Mouse (Mus musculus) natural killer cell, adult 2 months (primary cell): Measurements from ENCODE around the gene Lysmd2.
"Not testable (repeated sequence)": the region's sequence is repeated elsewhere in the genome, so short reads cannot be mapped to it uniquely, and the experiment has no call there.

ENCODE experiments used
- DNase-seq, 2 experiments: peaks; one replicate each; pipeline ENCODE4 v3.0.0; 2022; ENCODE audit warnings: low spot score in 2 of 2

Gene Lysmd2

GRCm38 (mm10) chr9:75625556-75626307, at the start of gene Lysmd2:
Lysmd2 (plus strand) TSS chr9:75625741.
- DNase-seq: no peak

- no peak for DNase-seq
Measured at GRCm38 (mm10) chr9:75579321-75579720, 46.2 kb upstream of the Lysmd2 start.

DNA sequence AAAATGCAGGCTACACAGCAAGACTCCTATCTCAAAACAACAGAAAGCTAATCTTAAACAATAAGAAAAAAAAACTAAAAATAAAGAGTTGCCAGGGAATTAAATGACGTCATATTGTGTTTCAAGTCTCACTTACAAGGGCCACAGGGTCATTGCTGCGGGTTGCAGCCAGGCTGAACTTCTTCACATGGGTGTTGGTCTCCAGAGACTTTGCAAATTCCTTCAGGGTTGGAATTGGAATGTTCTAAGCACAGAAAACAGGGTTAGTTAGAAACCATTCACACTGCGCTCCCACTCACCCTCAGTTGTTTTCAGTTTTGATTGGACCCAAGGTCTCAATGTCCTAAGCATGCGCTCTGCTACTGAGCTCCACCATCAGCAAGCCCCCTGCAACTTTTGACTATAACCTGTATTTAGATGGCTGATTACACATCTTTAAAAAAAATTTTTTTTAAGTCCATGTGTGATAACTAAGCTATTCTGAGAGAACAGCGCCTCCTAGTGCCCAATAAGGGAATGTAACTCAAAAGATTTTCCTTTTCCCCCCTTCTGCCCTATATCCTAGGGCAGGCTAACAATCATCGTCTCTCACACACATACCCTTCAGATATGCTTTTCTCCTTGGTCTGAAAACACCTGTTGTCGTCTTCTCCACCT, 43.7 kb upstream of the Lysmd2 start:
- DNase-seq: peak in 1 of 2 experiments; percentile 19

GRCm38 (mm10) chr9:75589850-75590790, 35.4 kb upstream of the Lysmd2 start:
- no peak for DNase-seq

DNA sequence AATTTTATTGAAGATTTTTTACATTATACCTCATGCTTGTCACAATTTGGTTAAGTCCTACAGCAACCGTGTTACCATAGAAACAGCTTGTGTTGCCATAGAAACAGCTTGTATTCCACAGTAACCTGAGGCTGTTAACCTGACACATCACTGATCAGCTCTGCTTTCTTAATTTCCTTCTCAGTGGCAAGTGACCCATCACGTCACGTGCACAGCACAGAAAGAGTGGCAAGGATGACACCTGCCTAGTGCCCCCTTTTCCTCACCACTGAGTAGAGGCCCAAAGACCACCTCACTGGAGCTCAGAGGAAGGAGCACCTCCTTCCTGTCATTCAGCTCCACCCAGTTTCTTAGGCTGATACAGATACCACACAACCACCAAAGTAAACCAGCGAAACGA, 32.1 kb upstream of the Lysmd2 start:
- DNase-seq: no peak

- no peak for DNase-seq
Measured at GRCm38 (mm10) chr9:75597036-75597435, 28.5 kb upstream of the Lysmd2 start.

DNA sequence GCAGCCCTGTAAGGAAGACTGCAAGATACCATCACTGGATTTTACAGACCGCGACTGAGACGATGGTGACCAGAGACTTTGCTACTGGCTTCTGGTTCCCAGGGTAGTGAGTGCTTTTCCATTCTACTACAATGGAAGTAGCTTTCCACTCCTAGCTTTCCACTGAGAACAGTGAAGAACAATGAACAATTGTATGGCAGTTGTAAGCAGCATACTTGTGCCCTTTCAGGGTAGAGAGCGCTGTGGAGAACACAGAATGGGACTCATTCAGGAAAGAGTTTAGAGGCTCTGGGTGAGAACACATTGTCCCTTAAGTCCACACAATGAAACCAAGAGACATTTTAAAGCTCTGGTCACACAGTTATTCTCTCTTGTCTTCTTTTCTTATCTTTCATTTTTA, 27.9 kb upstream of the Lysmd2 start:
- no peak for DNase-seq

- no peak for DNase-seq
Measured at GRCm38 (mm10) chr9:75599191-75599841, 26.2 kb upstream of the Lysmd2 start.

GRCm38 (mm10) chr9:75600166-75600934, 25.2 kb upstream of the Lysmd2 start:
- DNase-seq: no peak

DNA sequence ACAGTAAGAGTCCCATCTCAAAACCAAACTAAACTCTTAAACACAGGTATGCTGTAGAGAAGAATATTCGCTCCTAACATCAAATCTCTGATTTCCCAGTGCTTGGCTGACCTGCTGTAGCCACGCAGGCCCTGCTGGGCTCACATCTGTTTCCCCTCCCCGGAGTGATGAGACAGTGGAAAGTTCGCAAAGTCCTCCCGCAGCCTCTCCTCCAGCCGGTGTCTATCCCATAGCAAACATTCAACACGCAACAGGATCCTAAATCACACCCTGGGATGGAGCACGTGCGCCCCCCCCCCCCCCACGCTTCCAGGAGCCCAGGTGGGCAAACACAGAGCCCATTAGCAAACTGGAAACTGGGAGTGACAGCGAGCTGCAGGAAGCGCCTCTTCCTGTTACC, 24.0 kb upstream of the Lysmd2 start:
- DNase-seq: no peak

DNA sequence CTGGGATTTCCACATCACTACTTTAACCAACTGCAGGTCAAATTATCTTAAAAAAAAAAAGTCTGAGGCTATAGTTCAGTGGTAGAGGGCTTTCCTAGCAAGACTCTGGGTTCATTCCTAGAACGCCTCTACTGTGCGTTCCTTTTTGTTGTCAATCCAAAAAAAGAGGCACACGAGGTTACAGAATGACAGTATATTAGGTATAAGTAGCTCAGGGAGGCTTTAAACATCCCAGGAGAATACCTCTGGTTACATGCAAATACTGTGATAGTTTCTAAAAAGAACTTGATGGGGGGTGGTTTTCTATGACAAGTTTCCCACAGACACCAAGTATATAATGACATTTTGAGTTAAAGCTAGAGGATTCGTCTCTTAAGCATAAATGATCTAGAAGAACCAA, 18.0 kb upstream of the Lysmd2 start:
- DNase-seq: no peak

DNA sequence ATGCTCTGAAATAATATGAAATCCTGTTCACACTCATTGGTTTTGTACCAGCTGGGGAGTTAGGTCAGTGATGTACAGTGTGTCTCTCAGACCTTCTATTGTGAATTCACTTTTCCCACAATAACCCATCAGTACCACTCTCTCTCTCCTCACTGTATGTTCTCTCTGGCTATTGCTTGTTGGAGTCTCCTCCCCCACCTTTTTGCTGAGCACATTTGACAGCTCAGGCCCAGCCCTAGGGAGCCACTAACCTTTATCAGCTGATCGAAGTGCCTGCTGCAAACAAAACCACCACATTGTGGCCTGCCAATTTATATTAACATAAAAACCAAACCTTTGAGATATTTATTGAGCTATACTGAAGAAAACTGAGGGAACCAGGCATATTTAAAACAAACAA, 16.0 kb upstream of the Lysmd2 start:
- DNase-seq: no peak

DNA sequence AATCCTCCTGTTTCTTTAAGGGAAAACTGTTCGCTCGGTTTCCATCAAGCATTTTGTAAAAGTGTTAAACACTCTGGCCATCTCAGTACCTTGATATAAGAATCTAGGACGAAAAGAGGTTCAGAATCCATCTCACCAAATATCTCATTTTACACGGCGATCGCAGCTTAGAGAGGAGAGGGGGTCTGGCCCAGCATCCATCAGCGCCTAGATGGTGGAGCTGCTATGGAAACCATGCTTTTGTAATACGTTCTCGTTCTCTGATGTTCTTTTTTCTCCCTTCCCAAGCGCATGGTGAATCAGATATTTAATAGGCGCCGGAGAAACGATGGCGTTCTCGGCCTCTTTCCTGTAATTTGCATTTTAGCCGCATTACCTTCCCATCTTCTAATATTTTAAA, 15.6 kb upstream of the Lysmd2 start:
- DNase-seq: no peak

DNA sequence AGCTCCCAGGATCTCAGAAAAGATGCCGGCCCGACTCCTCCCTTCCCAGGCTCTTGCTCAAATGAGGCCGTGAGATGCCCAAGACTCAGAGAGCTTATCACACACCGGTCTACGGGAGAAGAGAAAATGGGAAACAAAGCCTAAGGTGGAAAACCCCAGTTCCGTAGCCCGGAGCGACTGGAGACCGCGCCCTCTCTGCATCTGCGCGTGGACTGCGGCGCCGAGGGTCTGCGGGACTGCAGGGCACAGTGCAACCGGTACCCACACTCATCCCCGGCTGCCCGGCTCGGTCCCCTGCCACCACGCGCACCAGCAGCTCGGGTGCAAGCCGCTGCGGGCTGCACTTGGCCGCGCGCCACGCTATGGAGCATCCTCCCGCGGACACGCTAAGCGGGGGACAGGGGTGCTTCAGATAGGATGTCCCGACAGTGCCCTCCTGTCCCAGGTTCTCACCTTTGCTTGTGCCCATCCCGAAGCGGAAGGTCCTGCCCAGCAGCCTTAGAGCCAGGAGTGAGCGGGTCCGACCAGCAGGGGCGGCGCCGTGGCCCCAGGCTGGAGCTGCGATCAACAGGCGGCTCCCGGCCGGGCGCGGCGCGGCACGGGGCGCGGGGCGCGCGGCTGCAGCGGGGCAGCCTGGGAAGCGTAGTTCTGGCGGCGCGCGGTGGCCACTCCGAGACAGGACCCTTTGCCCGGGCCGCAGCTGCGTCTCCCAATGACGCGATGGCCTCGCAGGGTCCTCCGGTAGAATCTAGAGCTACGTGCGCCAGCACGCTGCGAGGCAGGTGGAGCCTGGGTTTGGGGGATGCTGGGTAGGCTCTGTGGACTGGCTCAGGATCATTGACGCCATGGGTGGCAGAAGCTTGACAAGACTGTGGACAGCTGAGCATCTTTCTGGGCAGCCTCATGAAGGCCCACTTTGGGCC, 14.7 kb upstream of the Lysmd2 start, which contains the start of gene Tmod2:
TSS of gene Tmod2 (minus strand) at position 755 of the 923 bp plus-strand sequence.
- DNase-seq: no peak

- no peak for DNase-seq
Measured at GRCm38 (mm10) chr9:75616560-75616959, 9.0 kb upstream of the Lysmd2 start.

DNA sequence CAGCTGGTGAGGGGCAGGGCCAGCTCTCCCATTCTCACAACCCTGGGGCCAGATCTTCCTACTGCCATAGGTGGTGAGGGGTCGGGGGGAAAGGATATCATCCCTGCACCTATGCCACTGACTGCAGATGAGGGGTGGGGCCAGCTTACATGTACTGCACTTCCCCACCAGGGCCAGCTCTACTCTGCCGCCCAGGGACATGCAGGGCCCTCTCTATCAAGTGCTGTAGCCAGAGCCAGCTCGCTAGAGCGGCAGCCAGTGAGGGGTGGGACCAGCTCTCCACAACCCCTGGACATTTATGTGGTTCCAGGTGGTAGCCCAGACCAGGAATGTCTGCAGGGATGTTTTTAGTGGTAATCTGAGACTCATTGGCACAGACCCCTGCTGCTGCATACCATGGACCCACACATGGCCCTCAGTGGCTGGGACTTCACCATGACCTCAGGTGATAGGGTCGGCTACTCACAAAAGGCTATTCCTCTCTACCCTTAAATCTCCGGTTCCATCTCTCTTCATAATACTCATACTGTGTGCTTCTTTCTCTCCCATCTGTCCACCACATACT, 6.6 kb upstream of the Lysmd2 start:
- no peak for DNase-seq

GRCm38 (mm10) chr9:75619761-75620160, 5.8 kb upstream of the Lysmd2 start:
- not testable (repeated sequence) for DNase-seq

DNA sequence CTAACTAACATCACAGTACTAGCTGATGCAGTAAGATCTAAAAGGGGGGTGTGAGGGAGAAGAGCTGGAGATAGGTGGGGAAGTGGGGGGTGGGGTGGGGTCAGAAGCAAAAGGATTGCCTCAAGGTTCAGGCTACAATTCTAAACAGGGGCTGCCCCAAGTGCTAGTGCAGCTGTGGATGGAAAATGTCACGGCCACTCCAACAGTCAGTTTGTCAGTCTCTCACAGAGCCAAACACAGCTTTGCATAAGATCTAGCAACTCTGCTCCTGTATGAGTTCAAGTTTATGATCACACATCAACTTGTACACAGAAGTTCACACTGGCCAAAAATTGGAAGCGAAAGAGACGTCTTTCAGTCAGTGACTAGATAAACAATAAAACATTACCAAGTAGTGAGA, 4.1 kb upstream of the Lysmd2 start:
- DNase-seq: no peak

DNA sequence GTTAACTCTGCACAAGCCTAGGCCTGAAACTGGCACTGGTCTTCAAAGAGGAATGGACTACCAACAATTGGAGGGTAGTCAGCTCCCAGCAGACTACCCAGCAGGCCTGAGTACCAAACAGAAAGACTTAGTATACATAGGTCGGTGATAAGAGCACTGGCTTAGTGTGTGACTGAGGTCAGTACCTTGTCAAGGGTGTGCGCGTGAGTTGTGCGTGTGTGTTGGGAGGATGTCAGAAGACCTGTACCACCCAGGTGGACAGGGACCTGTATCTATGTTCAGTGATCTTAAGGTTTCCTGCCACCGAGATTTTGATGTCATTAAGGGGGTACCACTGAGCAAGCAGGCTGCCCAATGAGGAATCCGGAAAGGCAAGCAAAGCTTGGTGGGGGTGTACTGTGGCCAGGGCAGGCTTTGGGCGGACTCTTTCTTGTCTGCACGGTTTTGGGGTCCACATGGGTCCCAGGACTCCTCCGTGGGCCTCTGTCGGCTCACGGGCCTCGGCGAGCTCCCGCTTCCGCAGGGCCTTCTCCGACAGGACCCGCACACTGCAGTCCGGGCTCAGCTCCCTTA, 472 bp upstream of the Lysmd2 start:
- DNase-seq: no peak
